Mouse (Mus musculus): ENCODE data around the gene Rasgrf2.

- TF ChIP-seq CTCF (IDR thresholded peaks at IDR 0.05; ENCODE audit: control insufficient read depth, insufficient read depth, low read length) (no peak), POLR2A (IDR thresholded peaks at IDR 0.05; ENCODE audit: borderline replicate concordance, control insufficient read depth, low read depth, low read length) (no peak)
Measured at GRCm38 (mm10) chr13:91911211-91911610, 220.2 kb downstream of the Rasgrf2 start.

Data from bone marrow, adult 2 months (tissue).